Mouse (Mus musculus) small intestine, adult 2 months (tissue): Measurements from ENCODE around the gene Dag1.

Experiments
- CTCF ChIP-seq: fragments of 200-500 bp; IDR thresholded peaks from 2 replicates; pipeline ENCODE4 v1.5.1; 2012; ENCODE audit warnings: low read depth, mild to moderate bottlenecking, control low read depth, inconsistent platforms, low read length, moderate library complexity, mixed read lengths; ENCODE audit not compliant: insufficient replicate concordance, insufficient read length; ENCODE audit errors: extremely low read depth
- POLR2A ChIP-seq: fragments of 200-500 bp; IDR thresholded peaks from 2 replicates; pipeline ENCODE4 v1.6.1; 2012; ENCODE audit warnings: low read depth, mild to moderate bottlenecking, control low read depth, inconsistent platforms, low read length, moderate library complexity

GRCm38 (mm10) chr9:108248957-108249356 lies 14.8 kb downstream of the Dag1 start:
- TF ChIP-seq POLR2A (no peak), CTCF (no peak)
